Comparison of ENCODE assay signal across 8 mouse cellular contexts in genomic region chr13:119409330-119409707, GRCm38 (mm10). TPM values are rescaled to one million over a fixed set of nuclear protein-coding genes. Genes with fewer than 3 reads are reported as not detected.
DNase-seq lines count a peak whose midpoint lies in the region; ATAC-seq lines count a peak whose summit lies in the region.

No protein-coding gene starts in this region.

- ATAC-seq in liver, embryonic 16.5 days (ENCODE audit: low read depth): peak; percentile 50
- ATAC-seq in neural tube, embryonic 11.5 days (ENCODE audit: insufficient read depth, low FRiP score, low TSS enrichment): peak; percentile 45

- H3K4me1 ChIP-seq in liver, embryonic 16.5 days (ENCODE audit: control insufficient read depth, low read depth, low read length): peaks cover 11% of the 10 kb centered on the region; the same call in 1 of the 2 replicates
- peaks cover 3% of the 10 kb centered on the region; the same call in 1 of the 2 replicates for H3K4me1 ChIP-seq in neural tube, embryonic 11.5 days (ENCODE audit: control insufficient read depth, insufficient read depth, low read length)

- no peaks in the 10 kb centered on the region for H3K36me3 ChIP-seq in liver, embryonic 16.5 days (ENCODE audit: control insufficient read depth, insufficient read depth)
- H3K36me3 ChIP-seq in neural tube, embryonic 11.5 days (ENCODE audit: control insufficient read depth, insufficient read depth, low read length): no peaks in the 10 kb centered on the region

- H3K9me3 ChIP-seq in liver, embryonic 16.5 days (replicated peaks; ENCODE audit: control insufficient read depth, low read length): no peaks in the 10 kb centered on the region
- no peaks in the 10 kb centered on the region for H3K9me3 ChIP-seq in neural tube, embryonic 11.5 days (ENCODE audit: control insufficient read depth, low read length)

- peak overlapping the region; percentile 76 for H3K9ac ChIP-seq in liver, embryonic 16.5 days (ENCODE audit: low read depth, low read length)
- H3K9ac ChIP-seq in neural tube, embryonic 11.5 days (ENCODE audit: low read length): peak overlapping the region; percentile 89

- under 1% methylated on average over 13 of the region's 13 CpGs for WGBS in liver, embryonic 16.5 days (ENCODE audit: insufficient replicate concordance)
- 0% methylated on average over 13 of the region's 13 CpGs for WGBS in neural tube, embryonic 11.5 days

- peak overlapping the region; percentile 87 for H3K27ac ChIP-seq in liver, embryonic 16.5 days (ENCODE audit: low read length)
- peak overlapping the region; percentile 87 for H3K27ac ChIP-seq in neural tube, embryonic 11.5 days (ENCODE audit: low read depth, low read length)

- H3K4me3 ChIP-seq in liver, embryonic 16.5 days (ENCODE audit: low read depth, low read length): peak overlapping the region; percentile 78
- peak overlapping the region; percentile 60 for H3K4me3 ChIP-seq in neural tube, embryonic 11.5 days (ENCODE audit: low read depth, low read length)

- H3K4me2 ChIP-seq in liver, embryonic 16.5 days (ENCODE audit: low read depth, low read length): peak overlapping the region; percentile 74
- peak overlapping the region; percentile 50 for H3K4me2 ChIP-seq in neural tube, embryonic 11.5 days (ENCODE audit: low read depth)

- peak; percentile 28 for DNase-seq in right cerebral cortex, postnatal 4 days
- no peak for DNase-seq in right cerebral cortex, postnatal 14 days
- DNase-seq in cerebellum, postnatal 25 days: peak; percentile 10 to 27
- peak; percentile 79 for DNase-seq in gastrocnemius, postnatal 25 days
- DNase-seq in hindlimb bud, embryonic 11.5 days (ENCODE audit: extremely low spot score, low read depth, low spot score): peak; percentile 88
- DNase-seq in neural tube, embryonic 11.5 days (ENCODE audit: low spot score): peak; percentile 80
- DNase-seq in right cerebral cortex, postnatal 25 days: no peak

- no peaks in the 10 kb centered on the region for H3K27me3 ChIP-seq in liver, embryonic 16.5 days (ENCODE audit: control insufficient read depth, insufficient read depth, low read depth, low read length)
- no peaks in the 10 kb centered on the region for H3K27me3 ChIP-seq in neural tube, embryonic 11.5 days (ENCODE audit: control insufficient read depth, insufficient read depth, low read length)

RNA-seq across cellular contexts. Expression of gene Paip1, which starts 19.1 kb away (rescaled TPM):
- 10 to 100 TPM; 78.6 to 79.2 TPM for total RNA-seq in gastrocnemius, postnatal 25 days (2021)
- 15.3 and 20.1 TPM in 2 replicates for polyA plus RNA-seq in liver, embryonic 16.5 days (2015; fragmentation: Nextera tagmentation; extraction: Ambion mirVana)
- polyA plus RNA-seq in neural tube, embryonic 11.5 days (2014; fragmentation: Nextera tagmentation; extraction: Ambion mirVana): 118 and 124 TPM in 2 replicates

RNA-seq across cellular contexts. Expression of gene 4833420G17Rik, which starts 53.2 kb away (rescaled TPM):
- 1 to 10 TPM; 5.4 to 6.6 TPM for total RNA-seq in gastrocnemius, postnatal 25 days (2021)
- 19.8 and 22.2 TPM in 2 replicates for polyA plus RNA-seq in liver, embryonic 16.5 days (2015; fragmentation: Nextera tagmentation; extraction: Ambion mirVana)
- 75.0 and 81.3 TPM in 2 replicates for polyA plus RNA-seq in neural tube, embryonic 11.5 days (2014; fragmentation: Nextera tagmentation; extraction: Ambion mirVana)

Comparison
In these comparisons a context has a peak if more than half of its experiments do, and no peak if none do; other contexts are left out.
1. DNase-seq: peak in right cerebral cortex, postnatal 4 days (single experiment), cerebellum, postnatal 25 days (2 of 2), gastrocnemius, postnatal 25 days (single experiment), hindlimb bud, embryonic 11.5 days (single experiment) and neural tube, embryonic 11.5 days (single experiment); none in right cerebral cortex, postnatal 14 days (single experiment) and right cerebral cortex, postnatal 25 days (single experiment).